Mouse (Mus musculus) B cell, adult 2 months (primary cell): ENCODE results near the gene Hist1h4b.

Experiments
- DNase-seq, 2 experiments: peaks; one replicate each; pipeline ENCODE4 v3.0.0; 2022

The Hist1h4b gene

DNA sequence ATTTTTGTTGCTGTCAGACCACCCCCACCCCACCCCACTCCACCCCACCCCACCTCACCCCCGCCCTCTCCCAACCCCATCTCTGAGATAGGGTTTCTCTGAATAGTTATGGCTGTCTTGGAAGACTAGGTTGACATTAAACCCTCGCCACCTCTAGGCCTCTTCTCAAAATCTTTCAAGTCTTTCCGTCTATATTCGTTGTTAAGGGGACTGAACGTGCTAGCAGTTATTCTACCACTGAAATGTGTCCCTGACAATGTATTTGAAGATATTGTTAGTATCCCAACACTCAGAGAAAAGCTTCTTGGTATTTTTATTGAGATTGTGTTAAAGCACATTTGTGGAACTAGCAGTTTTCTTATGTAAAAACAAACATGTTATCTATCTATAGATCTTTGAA, 15.9 kb upstream of the Hist1h4b start:
- DNase-seq = no peak

DNA sequence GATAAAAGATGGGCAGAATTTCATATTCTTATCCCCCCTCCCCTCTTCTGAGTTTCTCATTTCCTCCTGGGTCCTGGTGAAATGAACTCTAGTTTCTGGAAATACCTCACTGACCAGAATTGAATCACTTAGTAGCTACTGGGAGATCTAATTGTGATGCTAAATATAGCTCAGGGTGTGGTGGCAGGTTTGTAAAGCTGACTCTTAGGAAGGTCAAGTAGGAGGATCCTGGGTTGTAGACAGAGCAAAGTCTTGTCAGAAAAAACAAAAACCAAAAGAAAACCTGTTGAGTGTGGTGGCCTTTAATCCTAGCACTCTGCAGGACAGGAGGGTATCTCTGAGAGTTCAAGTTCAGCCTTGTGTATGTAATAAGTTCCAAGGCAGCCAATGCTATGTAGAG, 14.8 kb upstream of the Hist1h4b start:
- no peak for DNase-seq

DNA sequence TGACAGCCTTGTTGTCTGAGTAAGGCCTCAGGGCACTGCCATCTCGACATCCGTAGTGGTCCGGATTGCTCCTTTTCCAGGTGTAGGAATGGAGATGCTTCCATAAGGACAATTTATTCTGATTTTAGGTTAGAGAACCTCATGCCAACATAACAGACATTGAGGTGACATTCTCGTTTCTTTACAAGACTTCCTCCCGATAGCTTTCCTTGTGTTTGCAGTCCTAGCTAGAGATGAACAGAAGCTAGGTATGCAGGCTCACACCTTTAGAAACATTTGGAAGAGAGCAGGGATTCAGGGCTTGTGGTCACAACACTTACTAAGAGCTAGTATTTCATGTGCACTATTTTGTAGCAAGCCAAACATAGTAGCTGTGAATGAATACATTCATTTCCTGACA, 13.6 kb upstream of the Hist1h4b start:
- DNase-seq = no peak

DNA sequence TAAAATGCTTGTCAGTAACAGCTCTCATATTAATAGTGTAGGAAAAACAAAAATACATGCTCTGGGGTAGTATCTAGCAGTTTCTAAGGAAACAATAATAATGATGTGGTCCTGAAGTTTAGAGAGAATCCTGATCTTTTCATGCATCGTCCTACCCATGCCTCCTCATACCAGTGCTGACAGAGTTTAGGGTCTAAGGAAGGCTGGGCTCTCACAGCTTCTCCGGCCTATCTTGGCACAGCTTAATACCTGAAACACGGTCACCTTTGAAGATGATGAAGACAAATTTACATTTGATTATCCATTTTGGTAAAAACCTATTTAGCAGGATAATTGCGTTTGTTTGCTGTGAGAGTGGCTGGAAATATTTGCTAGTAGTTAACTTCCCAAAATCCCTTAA, 12.8 kb upstream of the Hist1h4b start:
- DNase-seq = no peak

DNA sequence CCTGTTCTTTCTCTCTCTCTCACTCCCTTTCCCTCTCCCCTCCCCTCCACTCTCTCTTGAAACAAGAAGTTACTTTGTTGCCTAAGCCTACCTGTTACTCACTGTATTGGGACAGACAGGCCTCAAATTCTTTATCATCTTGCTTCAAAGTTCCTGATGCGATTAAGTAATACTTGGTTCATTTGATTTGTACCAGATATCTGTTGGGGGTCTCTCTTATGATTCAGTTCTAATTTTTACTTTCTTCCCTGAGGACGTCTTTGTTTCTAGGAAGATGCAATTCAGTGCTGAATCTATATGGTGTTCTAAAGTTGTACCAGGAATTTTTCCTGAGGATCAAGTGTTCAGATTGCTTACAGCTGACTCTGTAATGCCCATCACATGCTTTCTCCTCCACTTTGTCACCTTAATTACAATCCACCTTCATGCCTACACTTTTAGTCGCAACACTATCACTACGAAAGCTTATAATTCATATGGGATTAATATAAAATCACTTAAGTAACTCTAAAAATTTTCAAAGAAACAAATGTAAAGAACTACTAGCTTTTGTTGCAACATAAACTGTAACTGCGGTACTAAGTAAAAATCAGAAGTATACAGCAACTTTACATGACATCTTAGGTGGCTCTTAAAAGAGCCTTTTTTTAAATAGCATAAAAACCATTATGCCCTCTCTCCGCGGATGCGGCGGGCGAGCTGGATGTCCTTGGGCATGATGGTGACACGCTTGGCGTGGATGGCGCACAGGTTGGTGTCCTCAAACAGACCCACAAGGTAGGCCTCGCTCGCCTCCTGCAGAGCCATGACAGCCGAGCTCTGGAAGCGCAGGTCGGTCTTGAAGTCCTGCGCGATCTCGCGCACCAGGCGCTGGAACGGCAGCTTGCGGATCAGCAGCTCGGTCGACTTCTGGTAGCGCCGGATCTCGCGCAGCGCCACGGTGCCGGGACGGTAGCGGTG, 12.1 kb upstream of the Hist1h4b start:
- peak in 1 of 2 experiments; percentile 16 for DNase-seq

DNA sequence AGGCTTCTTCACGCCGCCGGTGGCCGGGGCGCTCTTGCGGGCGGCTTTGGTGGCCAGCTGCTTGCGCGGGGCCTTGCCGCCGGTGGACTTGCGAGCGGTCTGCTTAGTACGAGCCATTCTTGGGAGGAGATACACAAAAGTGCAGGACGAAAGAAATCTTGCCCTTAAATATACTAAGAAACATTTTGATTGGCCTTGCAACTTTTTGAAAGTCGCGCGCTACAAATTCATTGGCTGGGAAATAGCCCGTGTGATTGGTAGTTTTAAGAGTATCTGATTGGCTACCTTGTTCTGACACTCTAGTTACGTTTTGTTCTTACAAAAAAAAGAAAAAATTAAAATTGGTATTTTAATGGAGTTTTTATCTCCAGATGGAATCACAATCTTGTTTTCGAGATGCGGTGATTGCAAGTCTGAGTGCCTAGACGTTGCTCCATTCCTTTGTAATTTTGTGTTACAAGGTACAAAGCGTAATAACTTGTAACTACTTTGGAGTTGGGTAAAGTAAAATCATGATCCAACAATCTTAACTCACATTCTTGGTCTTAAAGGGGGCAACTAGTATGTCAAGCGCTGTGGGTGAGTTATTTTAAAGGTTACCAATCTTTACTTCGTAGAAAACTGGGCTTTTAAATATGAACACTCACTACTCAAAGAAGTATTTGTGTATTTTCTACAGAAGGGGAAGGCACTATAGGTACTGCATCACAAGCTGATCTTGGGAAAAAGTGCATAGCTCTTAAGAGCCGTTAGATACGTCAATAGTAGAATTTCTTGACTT, 11.2 kb upstream of the Hist1h4b start, which contains the start of gene Hist1h3c:
Gene Hist1h3c (minus strand): TSS at position 222 of the 781 bp plus-strand sequence.
- peak; percentile 84 to 86 for DNase-seq

DNA sequence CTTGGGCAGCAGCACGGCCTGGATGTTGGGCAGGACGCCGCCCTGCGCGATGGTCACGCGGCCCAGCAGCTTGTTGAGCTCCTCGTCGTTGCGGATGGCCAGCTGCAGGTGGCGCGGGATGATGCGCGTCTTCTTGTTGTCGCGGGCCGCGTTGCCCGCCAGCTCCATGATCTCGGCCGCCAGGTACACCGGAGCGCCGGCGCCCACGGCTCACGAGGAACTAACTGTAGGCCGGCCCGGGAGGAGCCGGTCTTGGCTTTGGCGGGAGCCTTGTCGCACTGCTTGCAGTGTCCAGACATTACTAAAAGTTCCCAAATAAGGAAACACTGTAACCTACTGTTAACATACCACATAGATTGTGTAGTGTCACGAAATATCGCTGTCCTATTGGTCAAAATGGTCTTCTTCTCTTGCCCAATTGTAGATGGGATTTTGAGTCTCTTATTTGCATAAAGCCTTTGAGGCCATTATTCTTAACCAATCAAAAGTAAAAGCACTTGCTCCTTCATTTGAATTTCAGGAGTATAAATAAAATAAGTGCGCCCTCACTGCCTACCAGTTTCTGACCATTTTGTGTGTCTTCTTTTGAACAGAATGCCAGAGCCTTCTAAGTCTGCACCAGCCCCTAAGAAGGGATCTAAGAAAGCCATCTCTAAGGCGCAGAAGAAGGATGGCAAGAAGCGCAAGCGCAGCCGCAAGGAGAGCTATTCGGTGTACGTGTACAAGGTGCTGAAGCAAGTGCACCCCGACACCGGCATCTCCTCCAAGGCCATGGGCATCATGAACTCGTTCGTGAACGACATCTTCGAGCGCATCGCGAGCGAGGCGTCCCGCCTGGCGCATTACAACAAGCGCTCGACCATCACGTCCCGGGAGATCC, 10.4 kb upstream of the Hist1h4b start, which contains the start of gene Hist1h2bb:
Gene Hist1h2bb (plus strand): TSS at position 534 of the 880 bp plus-strand sequence.
- peak; percentile 78 to 84 for DNase-seq

DNA sequence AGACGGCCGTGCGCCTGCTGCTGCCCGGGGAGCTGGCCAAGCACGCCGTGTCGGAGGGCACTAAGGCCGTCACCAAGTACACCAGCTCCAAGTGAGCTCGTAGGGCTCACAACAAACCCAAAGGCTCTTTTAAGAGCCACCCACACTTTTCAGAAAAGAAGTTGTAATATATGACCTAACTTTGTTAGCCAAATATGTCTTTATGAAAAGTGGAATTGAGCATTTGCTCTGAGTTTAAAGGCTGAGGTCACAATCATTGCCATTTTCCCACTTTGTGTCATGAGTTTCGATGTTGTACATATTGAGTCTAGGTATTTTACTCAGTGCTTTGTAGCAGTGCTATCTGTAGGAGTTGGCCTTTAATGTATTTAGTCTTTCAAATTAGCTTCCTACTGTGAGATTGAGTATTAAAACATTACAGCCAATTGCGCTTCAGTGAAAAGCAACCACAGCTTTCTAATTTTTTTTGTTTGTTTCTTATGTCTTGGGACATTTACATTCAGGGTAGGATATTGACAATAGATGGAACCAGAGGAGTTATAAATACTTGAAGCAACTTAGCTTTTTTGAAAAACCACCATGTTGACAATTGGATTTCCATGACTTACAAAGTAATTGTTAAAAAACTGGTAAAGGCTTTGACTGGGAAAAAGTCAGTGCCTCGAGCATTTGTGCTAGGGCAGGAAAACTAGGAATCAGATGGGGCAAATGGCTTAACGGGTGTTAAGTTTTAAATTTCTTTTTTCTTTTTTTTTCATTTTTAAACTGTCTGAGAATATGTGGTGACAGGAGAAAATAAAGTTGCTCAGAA, 9.5 kb upstream of the Hist1h4b start:
- no peak for DNase-seq

DNA sequence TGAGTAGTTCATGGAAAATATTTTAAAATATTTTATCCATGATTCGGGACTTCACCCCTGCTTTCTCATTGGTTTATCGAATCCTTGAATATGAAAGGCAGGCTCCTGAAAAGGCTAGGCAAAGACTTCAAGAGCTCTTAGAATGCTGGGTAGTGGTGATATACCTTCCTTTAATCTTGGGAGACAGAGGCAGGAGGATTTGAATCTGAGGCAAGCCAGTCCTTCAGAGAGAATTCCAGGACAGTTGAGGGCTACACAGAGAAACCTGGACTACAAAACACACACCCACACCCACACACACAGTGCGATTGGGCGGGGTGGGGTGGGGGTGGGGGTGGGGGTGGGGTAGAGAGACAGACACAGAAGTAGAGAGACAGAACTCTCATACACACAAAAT, 8.9 kb upstream of the Hist1h4b start:
- no peak for DNase-seq

DNA sequence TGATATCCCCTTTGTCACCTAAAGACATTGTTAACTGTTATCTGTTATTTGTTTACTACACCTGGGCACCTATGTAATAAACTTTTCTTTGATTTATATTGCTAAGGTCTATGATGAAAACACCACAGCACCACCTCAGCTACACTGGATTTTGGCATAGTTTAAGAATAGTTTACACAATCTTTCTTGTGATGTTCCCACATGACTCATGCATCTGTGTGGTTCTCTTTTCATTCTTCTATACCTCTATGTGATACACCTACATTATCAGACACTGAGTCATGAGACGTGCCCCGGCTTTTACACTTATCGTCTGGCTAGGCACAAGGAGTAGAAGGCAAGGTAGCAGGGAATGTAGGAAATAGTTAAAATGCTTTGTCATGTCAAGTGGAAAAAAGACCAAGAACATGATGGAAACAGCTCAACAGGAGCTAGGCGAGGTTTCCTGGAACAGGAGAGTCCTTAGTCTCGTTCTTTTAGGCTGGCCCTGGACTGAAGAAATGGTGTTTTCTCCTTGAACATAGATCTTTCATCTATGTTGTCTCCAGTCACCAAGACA, 7.2 kb upstream of the Hist1h4b start:
- no peak for DNase-seq

DNA sequence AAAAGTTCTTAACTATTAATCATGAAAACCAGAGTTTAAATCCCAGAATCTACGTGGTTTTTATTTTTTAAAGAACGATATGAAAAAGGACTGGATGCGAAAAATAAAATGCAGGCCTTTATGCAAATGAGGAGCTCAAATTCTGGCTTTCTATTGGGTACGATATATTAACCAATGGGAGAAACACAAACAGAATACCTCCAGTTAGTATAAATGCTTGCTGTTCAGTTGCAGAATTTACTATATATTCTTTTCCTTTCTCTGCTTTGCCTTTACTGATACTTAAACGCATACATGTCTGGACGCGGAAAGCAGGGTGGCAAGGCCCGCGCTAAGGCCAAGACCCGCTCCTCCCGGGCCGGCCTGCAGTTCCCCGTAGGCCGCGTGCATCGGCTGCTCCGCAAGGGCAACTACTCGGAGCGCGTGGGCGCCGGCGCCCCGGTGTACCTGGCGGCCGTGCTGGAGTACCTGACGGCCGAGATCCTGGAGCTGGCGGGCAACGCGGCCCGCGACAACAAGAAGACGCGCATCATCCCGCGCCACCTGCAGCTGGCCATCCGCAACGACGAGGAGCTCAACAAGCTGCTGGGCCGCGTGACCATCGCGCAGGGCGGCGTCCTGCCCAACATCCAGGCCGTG, 5.9 kb upstream of the Hist1h4b start, which contains the start of gene Hist1h2ab:
Gene Hist1h2ab (plus strand): TSS at position 288 of the 639 bp plus-strand sequence.
- DNase-seq = peak; percentile 67 to 71

DNA sequence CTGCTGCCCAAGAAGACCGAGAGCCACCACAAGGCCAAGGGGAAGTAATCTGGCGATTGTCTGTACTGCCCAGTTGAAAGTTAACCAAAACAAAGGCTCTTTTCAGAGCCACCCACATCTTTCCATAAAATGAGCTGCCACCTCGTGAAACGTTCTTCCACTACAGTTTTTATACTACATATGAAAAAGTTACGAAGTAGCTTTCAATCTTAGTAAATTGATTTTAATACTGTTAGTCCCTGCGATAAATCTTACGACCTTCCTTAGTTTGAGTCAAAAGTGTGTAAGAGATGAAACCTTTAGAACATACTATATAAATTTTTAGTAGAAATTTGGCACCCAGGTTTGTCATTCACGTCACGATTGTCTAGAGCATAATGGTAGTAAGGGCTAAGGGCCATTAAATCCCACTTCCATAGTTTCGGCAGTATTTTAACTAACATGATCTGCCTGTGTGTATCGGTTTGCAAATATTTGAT, 5.3 kb upstream of the Hist1h4b start:
- DNase-seq = peak; percentile 45 to 49

DNA sequence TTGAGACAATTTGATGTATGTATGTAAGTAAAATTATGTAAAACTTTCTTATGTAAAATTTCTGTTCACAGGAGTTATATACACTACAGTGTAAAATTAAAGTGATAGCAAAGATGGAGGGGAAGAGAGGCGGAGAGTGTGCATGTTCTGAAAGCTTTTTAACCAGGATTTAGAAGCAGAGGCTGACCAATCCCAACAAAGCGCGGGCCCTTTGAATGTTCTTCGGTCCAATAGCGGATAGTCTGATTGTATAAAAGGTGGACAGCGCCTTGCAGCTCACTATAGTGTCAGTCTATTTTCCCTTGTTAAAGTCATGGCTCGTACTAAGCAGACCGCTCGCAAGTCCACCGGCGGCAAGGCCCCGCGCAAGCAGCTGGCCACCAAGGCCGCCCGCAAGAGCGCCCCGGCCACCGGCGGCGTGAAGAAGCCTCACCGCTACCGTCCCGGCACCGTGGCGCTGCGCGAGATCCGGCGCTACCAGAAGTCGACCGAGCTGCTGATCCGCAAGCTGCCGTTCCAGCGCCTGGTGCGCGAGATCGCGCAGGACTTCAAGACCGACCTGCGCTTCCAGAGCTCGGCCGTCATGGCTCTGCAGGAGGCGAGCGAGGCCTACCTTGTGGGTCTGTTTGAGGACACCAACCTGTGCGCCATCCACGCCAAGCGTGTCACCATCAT, 4.6 kb upstream of the Hist1h4b start, which contains the start of gene Hist1h3b:
Gene Hist1h3b (plus strand): TSS at position 201 of the 675 bp plus-strand sequence.
- peak; percentile 85 to 86 for DNase-seq

DNA sequence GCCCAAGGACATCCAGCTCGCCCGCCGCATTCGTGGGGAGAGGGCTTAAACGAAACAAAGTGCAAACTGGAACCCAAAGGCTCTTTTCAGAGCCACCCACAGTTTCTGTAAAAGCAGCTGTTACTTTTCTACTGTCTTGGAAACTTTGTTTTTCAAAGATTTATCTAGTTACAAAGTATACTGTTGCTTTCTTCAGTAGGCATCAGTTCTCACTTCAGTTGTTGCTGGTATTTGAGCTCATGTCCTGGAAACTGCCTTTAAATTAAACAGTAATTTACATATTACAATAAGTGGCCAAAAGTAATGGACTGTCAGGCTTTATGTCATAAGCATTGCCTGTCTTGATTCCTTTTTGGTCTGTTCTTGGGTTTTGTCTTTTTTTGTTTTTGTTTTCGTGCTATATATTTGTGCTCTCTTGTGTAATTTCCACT, 4.1 kb upstream of the Hist1h4b start:
- DNase-seq = peak in 1 of 2 experiments; percentile 13

DNA sequence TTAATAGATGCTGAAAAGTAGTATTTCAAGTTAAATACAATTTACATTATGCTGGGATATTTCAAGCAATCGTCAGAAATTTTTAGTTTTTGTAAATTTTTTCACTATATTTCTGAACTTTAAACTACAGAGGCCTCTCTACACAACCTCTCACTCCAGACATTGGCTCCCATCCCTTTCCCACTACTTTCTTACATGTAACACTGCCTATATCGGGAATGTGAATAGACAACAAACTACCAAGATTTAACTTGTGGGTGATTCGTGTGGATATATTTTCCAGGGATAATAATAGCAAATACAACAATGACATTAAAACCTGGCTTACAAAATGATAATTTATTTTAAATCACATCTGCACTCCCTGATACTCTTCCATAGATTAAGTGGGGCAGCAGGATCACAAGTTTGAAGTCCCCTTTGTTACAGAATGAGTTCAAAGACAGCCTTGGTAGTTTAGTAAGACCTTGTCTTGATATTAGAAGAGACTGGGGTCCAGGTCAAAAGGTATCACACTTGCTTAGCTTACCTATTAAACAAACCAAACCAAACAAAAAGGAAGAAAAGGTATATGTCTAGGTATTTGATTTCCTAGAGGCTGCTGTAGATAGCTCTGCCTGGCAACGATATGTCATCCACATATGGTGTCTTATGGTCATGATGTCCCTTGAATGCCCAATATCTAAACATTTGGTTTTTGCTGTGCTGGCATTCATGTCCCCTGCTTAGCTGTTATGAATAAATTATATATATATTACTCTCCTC, 3.3 kb upstream of the Hist1h4b start:
- no peak for DNase-seq

DNA sequence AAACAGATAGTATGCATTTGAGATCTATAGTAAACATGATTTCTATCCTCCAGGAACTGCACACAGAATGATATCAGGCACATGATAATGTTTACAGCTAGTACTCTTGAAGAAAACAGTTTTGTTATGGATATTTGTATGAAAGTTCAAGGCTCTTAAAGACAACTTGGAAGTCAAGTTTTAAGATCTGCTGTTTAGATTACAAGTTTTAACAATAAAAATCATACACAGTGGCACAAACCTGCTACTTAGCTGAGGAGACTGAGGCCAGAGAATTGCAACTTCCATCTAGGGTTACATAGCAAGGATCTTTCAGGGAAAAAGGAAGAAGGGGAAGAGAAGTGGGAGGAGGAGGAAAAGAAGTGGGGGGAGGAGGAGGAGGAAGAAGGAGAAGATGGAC, 1.8 kb upstream of the Hist1h4b start:
- DNase-seq = no peak

DNA sequence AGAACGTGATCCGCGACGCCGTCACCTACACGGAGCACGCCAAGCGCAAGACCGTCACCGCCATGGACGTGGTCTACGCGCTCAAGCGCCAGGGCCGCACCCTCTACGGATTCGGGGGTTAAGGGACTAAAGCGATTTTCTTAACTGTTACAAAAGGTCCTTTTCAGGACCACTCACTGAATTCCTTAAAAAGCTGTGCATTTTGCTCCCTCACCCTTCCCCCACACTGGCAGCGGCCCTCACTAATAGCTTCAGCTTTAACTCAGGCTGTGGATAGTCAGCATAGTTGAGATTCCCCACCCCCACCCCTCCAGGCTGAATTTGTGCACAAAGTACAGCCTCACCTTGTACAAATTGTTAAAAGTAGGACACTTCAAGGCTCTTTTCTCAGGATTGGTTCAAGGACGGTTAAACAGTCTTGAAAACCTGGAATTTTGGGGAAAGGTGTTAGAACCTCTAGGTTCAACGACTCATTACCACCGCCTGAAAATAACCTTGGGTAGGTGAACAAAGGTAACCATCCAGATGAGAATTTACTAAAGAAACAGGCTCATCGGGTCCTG, 479 bp downstream of the Hist1h4b start:
- no peak for DNase-seq

DNA sequence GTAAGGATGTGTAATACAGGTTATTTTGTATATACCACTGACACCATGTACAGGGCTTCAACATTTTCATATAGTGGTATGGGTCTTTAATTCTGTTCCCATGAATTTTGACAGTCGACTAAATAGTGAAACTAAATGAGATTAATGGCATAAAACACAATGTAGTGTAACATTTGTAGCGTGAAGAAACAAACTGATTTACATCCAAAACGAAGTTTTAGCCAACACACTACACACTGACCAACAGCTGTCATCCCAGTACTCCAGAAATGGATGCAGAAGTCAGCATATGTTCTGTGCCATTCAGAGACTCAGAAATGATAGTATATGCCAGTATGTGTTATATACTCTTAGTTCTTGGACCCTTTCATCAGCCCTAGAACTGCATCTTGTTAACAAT, 1.1 kb downstream of the Hist1h4b start:
- DNase-seq = no peak
